Mouse (Mus musculus) limb, embryonic 11.5 days (tissue): Measurements from ENCODE around the gene Ccnq. TPM values are rescaled to one million over a fixed set of nuclear protein-coding genes. Genes with fewer than 3 reads are reported as not detected.

Source experiments
- ATAC-seq: fragments of 200-750 bp; cut with Nextera tagmentation; 2 replicates; pipeline ENCODE4 v1.8.0; 2017; ENCODE audit warnings: low read depth; ENCODE audit not compliant: insufficient number of reproducible peaks, low FRiP score, low TSS enrichment
- DNase-seq: peaks from one replicate; pipeline ENCODE4 v3.0.0-alpha.2; 2015; ENCODE audit warnings: low spot score
- H3K27ac ChIP-seq: fragments of 300-500 bp; sonication (generic); replicated peaks from 2 replicates; pipeline ENCODE4 v1.5.1; 2014; ENCODE audit warnings: low read depth, mild to moderate bottlenecking, low read length
- H3K27me3 ChIP-seq: fragments of 300-500 bp; sonication (generic); 2 replicates; pipeline ENCODE4 v1.6.1; 2014; ENCODE audit warnings: mild to moderate bottlenecking, low read length, mixed read lengths; ENCODE audit not compliant: control insufficient read depth, insufficient read depth
- H3K36me3 ChIP-seq: fragments of 300-500 bp; sonication (generic); 2 replicates; pipeline ENCODE4 v1.6.1; 2014; ENCODE audit warnings: mild to moderate bottlenecking, low read length, moderate library complexity, mixed read lengths; ENCODE audit not compliant: control insufficient read depth, insufficient read depth
- H3K4me1 ChIP-seq: fragments of 300-500 bp; sonication (generic); 2 replicates; pipeline ENCODE4 v1.6.1; 2014; ENCODE audit warnings: low read length, mixed read lengths; ENCODE audit not compliant: control insufficient read depth, insufficient read depth
- H3K4me2 ChIP-seq: fragments of 300-500 bp; sonication (generic); 2 replicates; pipeline ENCODE4 v1.6.1; 2014; ENCODE audit warnings: low read depth, mild to moderate bottlenecking, moderate library complexity; ENCODE audit not compliant: severe bottlenecking
- H3K4me3 ChIP-seq: fragments of 300-500 bp; sonication (generic); 2 replicates; pipeline ENCODE4 v1.5.1; 2014; ENCODE audit warnings: low read depth, low read length
- H3K9ac ChIP-seq: fragments of 300-500 bp; sonication (generic); 2 replicates; pipeline ENCODE4 v1.6.1; 2014; ENCODE audit warnings: mild to moderate bottlenecking, low read length
- H3K9me3 ChIP-seq: fragments of 300-500 bp; sonication (generic); 2 replicates; pipeline ENCODE4 v1.6.1; 2016; ENCODE audit warnings: low read length; ENCODE audit not compliant: control insufficient read depth
- WGBS: fragments of 180-500 bp; shearing (Covaris S2); extraction: QIAGEN DNeasy Blood & Tissue Kit; methylation state at CpG from one replicate; pipeline ENCODE4 v1.1.7; 2014; 5-methylcytosine and 5-hydroxymethylcytosine counted together
- polyA plus RNA-seq: library from polyadenylated mRNA; unstranded; fragments of >200 nt; fragmentation: Nextera tagmentation; extraction: Ambion mirVana; gene quantifications from 2 replicates; pipeline ENCODE4 v1.2.1, GENCODE M21; 2014

Gene Ccnq
- polyA plus RNA-seq, 1 experiment from 2014 or later: 41.3 TPM

GRCm38 (mm10) chr11:78730902-78731301 lies 20.6 kb downstream of the Ccnq start:
- peak; percentile 55 for DNase-seq
- WGBS: 23% methylated on average over 2 of the region's 2 CpGs
- no peak for ATAC-seq

DNA sequence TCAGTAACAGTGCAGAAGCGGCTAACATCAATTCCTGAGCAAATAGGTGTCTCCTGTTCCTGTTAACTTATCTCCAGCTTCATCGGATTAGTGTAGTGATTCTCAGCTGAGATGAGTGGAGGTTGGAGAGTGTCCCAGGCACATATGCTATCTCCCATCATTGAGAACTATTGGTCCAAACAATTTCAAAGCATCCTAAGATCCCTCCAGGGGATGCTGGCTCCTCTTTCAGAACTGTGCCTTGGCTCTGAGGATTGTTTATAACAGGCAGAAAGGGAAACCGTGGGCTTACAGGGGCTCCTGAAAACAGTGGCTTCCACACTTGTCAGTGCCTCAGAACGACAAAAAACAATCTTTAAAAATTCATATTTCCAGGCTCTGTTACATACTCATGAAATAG lies 23.5 kb downstream of the Ccnq start:
- ATAC-seq (no peak), DNase-seq (no peak)
- Histone ChIP-seq H3K4me1 (no peaks in the 10 kb centered on the region), H3K9ac (no peak overlapping the region), H3K36me3 (no peaks in the 10 kb centered on the region), H3K27me3 (no peaks in the 10 kb centered on the region), H3K4me3 (no peak overlapping the region), H3K4me2 (no peak overlapping the region), H3K27ac (no peak overlapping the region), H3K9me3 (no peaks in the 10 kb centered on the region)
- WGBS: 74% methylated on average over 4 of the region's 4 CpGs

More at GRCm38 (mm10) chr11:78730902-78731301, 20.6 kb downstream of the Ccnq start:
- Histone ChIP-seq H3K27ac (no peak overlapping the region), H3K4me2 (no peak overlapping the region), H3K27me3 (no peaks in the 10 kb centered on the region), H3K4me3 (no peak overlapping the region), H3K9me3 (no peaks in the 10 kb centered on the region), H3K36me3 (no peaks in the 10 kb centered on the region), H3K9ac (no peak overlapping the region), H3K4me1 (no peaks in the 10 kb centered on the region)

GRCm38 (mm10) chr11:78726366-78726765 lies 25.2 kb downstream of the Ccnq start:
- DNase-seq (no peak), ATAC-seq (no peak)
- Histone ChIP-seq H3K36me3 (no peaks in the 10 kb centered on the region), H3K4me3 (no peak overlapping the region), H3K9ac (no peak overlapping the region), H3K4me1 (no peaks in the 10 kb centered on the region), H3K27me3 (no peaks in the 10 kb centered on the region), H3K27ac (no peak overlapping the region), H3K9me3 (no peaks in the 10 kb centered on the region), H3K4me2 (no peak overlapping the region)
- 84% methylated on average over 3 of the region's 3 CpGs for WGBS

GRCm38 (mm10) chr11:78724792-78725191 lies 26.7 kb downstream of the Ccnq start:
- H3K4me2 ChIP-seq: no peak overlapping the region
- no peaks in the 10 kb centered on the region for H3K36me3 ChIP-seq
- no peak for DNase-seq
- no peaks in the 10 kb centered on the region for H3K9me3 ChIP-seq
- no peak for ATAC-seq
- no peak overlapping the region for H3K9ac ChIP-seq
- no peak overlapping the region for H3K27ac ChIP-seq
- WGBS: 71% methylated on average over 1 of the region's 1 CpGs
- H3K27me3 ChIP-seq: no peaks in the 10 kb centered on the region
- no peak overlapping the region for H3K4me3 ChIP-seq
- H3K4me1 ChIP-seq: no peaks in the 10 kb centered on the region

DNA sequence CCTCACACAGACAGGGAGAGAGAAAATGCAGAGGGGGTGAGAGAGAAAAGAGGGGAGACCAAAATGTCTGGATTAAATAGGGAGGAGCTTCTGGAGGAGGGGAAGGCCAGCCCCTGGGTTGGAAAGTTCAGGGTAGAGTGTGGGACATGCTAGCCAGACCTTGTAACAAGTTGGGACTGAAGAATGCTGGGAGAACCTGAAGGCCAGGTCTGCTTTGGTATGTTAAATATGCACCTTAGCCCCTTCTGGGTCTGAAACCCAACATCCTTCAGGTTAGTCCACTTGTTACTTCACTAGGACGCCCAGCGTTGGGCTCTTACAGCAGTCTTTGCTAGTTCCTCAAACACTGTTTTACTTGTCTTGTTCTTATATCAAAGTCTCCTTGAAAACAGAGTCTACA lies 30.1 kb downstream of the Ccnq start:
- no peak overlapping the region for H3K9ac ChIP-seq
- H3K36me3 ChIP-seq: no peaks in the 10 kb centered on the region
- H3K4me2 ChIP-seq: no peak overlapping the region
- H3K9me3 ChIP-seq: no peaks in the 10 kb centered on the region
- 78% methylated on average over 2 of the region's 2 CpGs for WGBS
- DNase-seq (no peak), ATAC-seq (no peak)
- no peak overlapping the region for H3K4me3 ChIP-seq
- H3K4me1 ChIP-seq: no peaks in the 10 kb centered on the region
- H3K27me3 ChIP-seq: no peaks in the 10 kb centered on the region
- no peak overlapping the region for H3K27ac ChIP-seq

DNA sequence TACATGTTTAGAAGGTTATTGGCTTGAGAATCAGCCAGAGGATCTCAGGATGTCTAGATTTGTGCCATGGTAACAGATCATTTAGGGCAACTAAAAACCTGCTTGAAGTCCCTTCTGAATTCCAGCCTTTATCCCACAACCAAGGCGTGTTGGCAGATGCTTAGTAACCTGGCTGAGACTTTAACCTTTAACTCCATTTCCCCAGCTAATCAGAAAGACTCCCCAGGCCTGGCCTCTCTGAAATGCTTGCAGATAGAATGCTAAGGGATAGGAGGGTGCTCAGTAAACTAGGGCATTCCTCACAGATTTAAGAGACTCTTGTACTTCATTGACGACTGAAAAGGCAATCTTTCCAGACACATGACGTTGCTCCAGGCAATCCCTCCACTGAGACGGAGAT lies 33.9 kb downstream of the Ccnq start:
- no peak for ATAC-seq
- no peaks in the 10 kb centered on the region for H3K27me3 ChIP-seq
- no peak overlapping the region for H3K4me2 ChIP-seq
- no peak overlapping the region for H3K9ac ChIP-seq
- H3K27ac ChIP-seq: no peak overlapping the region
- WGBS: 25% methylated on average over 4 of the region's 4 CpGs
- H3K4me3 ChIP-seq: no peak overlapping the region
- H3K9me3 ChIP-seq: no peaks in the 10 kb centered on the region
- H3K4me1 ChIP-seq: no peaks in the 10 kb centered on the region
- no peak for DNase-seq
- no peaks in the 10 kb centered on the region for H3K36me3 ChIP-seq

GRCm38 (mm10) chr11:78708642-78709041 lies 42.9 kb downstream of the Ccnq start:
- 70% methylated on average over 2 of the region's 2 CpGs for WGBS
- Histone ChIP-seq H3K9ac (no peak overlapping the region), H3K4me3 (no peak overlapping the region), H3K4me1 (no peaks in the 10 kb centered on the region), H3K27ac (no peak overlapping the region), H3K9me3 (no peaks in the 10 kb centered on the region), H3K27me3 (no peaks in the 10 kb centered on the region), H3K36me3 (no peaks in the 10 kb centered on the region), H3K4me2 (no peak overlapping the region)
- DNase-seq (no peak), ATAC-seq (no peak)

- no peak for ATAC-seq
- Histone ChIP-seq H3K36me3 (no peaks in the 10 kb centered on the region), H3K4me1 (no peaks in the 10 kb centered on the region), H3K4me3 (no peak overlapping the region), H3K9me3 (no peaks in the 10 kb centered on the region), H3K4me2 (no peak overlapping the region), H3K27ac (no peak overlapping the region), H3K9ac (no peak overlapping the region), H3K27me3 (no peaks in the 10 kb centered on the region)
- DNase-seq: no peak
These were observed 45.5 kb downstream of the Ccnq start for GRCm38 (mm10) chr11:78706026-78706425.

GRCm38 (mm10) chr11:78703085-78703484 lies 48.4 kb downstream of the Ccnq start:
- H3K27me3 ChIP-seq: no peaks in the 10 kb centered on the region
- no peak for ATAC-seq

More at GRCm38 (mm10) chr11:78703085-78703484, 48.4 kb downstream of the Ccnq start:
- Histone ChIP-seq H3K9ac (no peak overlapping the region), H3K9me3 (no peaks in the 10 kb centered on the region), H3K36me3 (no peaks in the 10 kb centered on the region), H3K4me3 (no peak overlapping the region), H3K4me1 (no peaks in the 10 kb centered on the region), H3K4me2 (no peak overlapping the region), H3K27ac (no peak overlapping the region)
- DNase-seq: no peak
- 84% methylated on average over 5 of the region's 5 CpGs for WGBS
